Mouse (Mus musculus): ENCODE results near the gene Lsm7. TPM values are rescaled to one million over a fixed set of nuclear protein-coding genes. Genes with fewer than 3 reads are reported as not detected.

The Lsm7 gene
- polyA plus RNA-seq, 1 experiment: 150 TPM

- TF ChIP-seq E2F4 (IDR thresholded peaks at IDR 0.05; ENCODE audit: insufficient read depth) (no peak), TCF12 (IDR thresholded peaks at IDR 0.05; ENCODE audit: insufficient read depth, poor library complexity, severe bottlenecking) (no peak), TCF3 (IDR thresholded peaks at IDR 0.05; ENCODE audit: insufficient read length, low read depth) (no peak), REST (IDR thresholded peaks at IDR 0.05; ENCODE audit: insufficient read depth, insufficient read length) (no peak), CEBPB (IDR thresholded peaks at IDR 0.05; ENCODE audit: insufficient read depth, poor library complexity, severe bottlenecking) (no peak), POLR2A (IDR thresholded peaks at IDR 0.05; ENCODE audit: insufficient read length, low read depth) (no peak), POLR2AphosphoS2 (IDR thresholded peaks at IDR 0.05; ENCODE audit: insufficient read length, low read depth) (no peak), USF1 (IDR thresholded peaks at IDR 0.05; ENCODE audit: low read depth) (no peak), MAX (IDR thresholded peaks at IDR 0.05; ENCODE audit: low read depth) (no peak), MYOG (IDR thresholded peaks at IDR 0.05; ENCODE audit: control insufficient read depth in 1 of 3, insufficient read depth in 1 of 3, insufficient read length in 2 of 3, low read depth in 2 of 3) (no peak), SRF (IDR thresholded peaks at IDR 0.05; ENCODE audit: control insufficient read depth, insufficient read length, low read depth) (no peak)
- Histone ChIP-seq H3ac (ENCODE audit: control insufficient read depth, insufficient read length) (no peak overlapping the region), H3K79me2 (ENCODE audit: control insufficient read depth, insufficient read depth) (peaks cover 13% of the 10 kb centered on the region), H3K36me3 (ENCODE audit: control insufficient read depth, insufficient read depth) (no peaks in the 10 kb centered on the region), H3K4me2 (ENCODE audit: low read depth) (no peak overlapping the region), H3K4me3 (no peak overlapping the region), H3K27me3 (ENCODE audit: control insufficient read depth, insufficient read depth, insufficient read length) (no peaks in the 10 kb centered on the region)
Observed at GRCm38 (mm10) chr10:80902273-80902940, 47.4 kb upstream of the Lsm7 start.

- Histone ChIP-seq H3K79me2 (ENCODE audit: control insufficient read depth, insufficient read depth) (peaks cover 13% of the 10 kb centered on the region), H3K4me2 (ENCODE audit: low read depth) (peak overlapping the region; percentile 65), H3K27me3 (ENCODE audit: control insufficient read depth, insufficient read depth, insufficient read length) (no peaks in the 10 kb centered on the region), H3K36me3 (ENCODE audit: control insufficient read depth, insufficient read depth) (no peaks in the 10 kb centered on the region), H3K4me3 (no peak overlapping the region), H3ac (ENCODE audit: control insufficient read depth, insufficient read length) (no peak overlapping the region)
- TF ChIP-seq POLR2AphosphoS2 (IDR thresholded peaks at IDR 0.05; ENCODE audit: insufficient read length, low read depth): peak; percentile 8
- no peak for TF ChIP-seq E2F4 (IDR thresholded peaks at IDR 0.05; ENCODE audit: insufficient read depth)
Observed at GRCm38 (mm10) chr10:80901409-80902272, 46.6 kb upstream of the Lsm7 start.

DNA sequence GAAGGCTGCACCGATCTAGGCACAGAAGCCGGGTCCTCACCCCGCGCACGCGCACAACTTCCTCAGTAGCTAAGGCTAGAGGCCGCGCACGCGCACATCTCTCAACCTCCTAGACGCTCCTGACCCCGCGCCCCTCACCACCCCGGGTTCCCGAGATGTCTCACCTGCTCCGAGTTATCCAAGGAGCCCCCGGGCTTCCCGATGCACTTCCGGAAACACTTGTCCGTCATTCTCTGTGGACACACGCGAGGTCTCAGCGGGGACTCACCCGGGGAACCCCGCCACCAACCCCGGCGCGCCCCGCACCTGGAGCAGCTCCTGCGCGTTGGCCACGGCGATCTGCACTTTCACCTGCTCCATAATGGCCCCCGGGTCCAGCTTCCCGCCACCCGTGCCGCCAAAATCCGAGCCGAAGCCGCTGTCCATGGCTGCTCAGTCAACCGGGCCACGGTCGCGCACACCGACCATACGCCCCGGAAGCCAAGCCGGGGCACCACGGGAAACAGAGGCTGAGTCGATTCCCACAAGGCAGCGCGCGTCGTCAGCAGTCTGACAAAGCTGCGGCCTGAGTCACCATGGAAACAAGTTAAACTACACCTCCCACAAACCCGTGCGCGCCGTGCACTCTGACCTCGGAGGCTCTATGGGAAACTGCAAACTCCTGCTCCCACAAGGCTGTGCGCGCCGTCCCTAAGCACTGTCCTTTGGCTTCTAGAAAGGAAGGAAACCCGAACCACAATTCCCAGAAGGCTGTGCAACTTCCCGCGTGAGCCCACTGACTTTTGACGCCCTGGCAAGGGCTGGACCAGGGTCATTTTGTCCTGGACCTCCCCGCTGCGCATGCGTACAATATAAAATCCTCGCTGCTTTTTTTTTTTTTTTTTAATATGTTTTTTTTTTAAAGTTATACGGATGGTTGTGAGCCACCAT is 45.6 kb upstream of the Lsm7 start, which contains the start of gene Timm13:
Gene Timm13 (minus strand): TSS at position 652 of the 930 bp plus-strand sequence.
- H3ac ChIP-seq (ENCODE audit: control insufficient read depth, insufficient read length): peak within 1 kb of the TSS; percentile 20
- no peaks in the 10 kb centered on the region for H3K36me3 ChIP-seq (ENCODE audit: control insufficient read depth, insufficient read depth)
- H3K4me3 ChIP-seq: peak within 1 kb of the TSS; percentile 79
- no peaks in the 10 kb centered on the region for H3K27me3 ChIP-seq (ENCODE audit: control insufficient read depth, insufficient read depth, insufficient read length)
- H3K4me2 ChIP-seq (ENCODE audit: low read depth): peak within 1 kb of the TSS; percentile 96
- H3K79me2 ChIP-seq (ENCODE audit: control insufficient read depth, insufficient read depth): peaks cover 13% of the 10 kb centered on the region
- TF ChIP-seq CEBPB (IDR thresholded peaks at IDR 0.05; ENCODE audit: insufficient read depth, poor library complexity, severe bottlenecking): no peak
- peak; percentile 6 for TF ChIP-seq REST (IDR thresholded peaks at IDR 0.05; ENCODE audit: insufficient read depth, insufficient read length)
- TF ChIP-seq USF1 (IDR thresholded peaks at IDR 0.05; ENCODE audit: low read depth): no peak
- no peak for TF ChIP-seq TCF3 (IDR thresholded peaks at IDR 0.05; ENCODE audit: insufficient read length, low read depth)
- TF ChIP-seq MYOD1 (IDR thresholded peaks at IDR 0.05; ENCODE audit: control insufficient read depth in 1 of 3, insufficient read length in 2 of 3, low read depth in 2 of 3): peak in 1 of 3 experiments; percentile 0
- TF ChIP-seq POLR2AphosphoS2 (IDR thresholded peaks at IDR 0.05; ENCODE audit: insufficient read length, low read depth): peak; percentile 93
- no peak for TF ChIP-seq E2F4 (IDR thresholded peaks at IDR 0.05; ENCODE audit: insufficient read depth)
- peak in 1 of 3 experiments; percentile 18 for TF ChIP-seq MYOG (IDR thresholded peaks at IDR 0.05; ENCODE audit: control insufficient read depth in 1 of 3, insufficient read depth in 1 of 3, insufficient read length in 2 of 3, low read depth in 2 of 3)
- peak; percentile 92 for TF ChIP-seq POLR2A (IDR thresholded peaks at IDR 0.05; ENCODE audit: insufficient read length, low read depth)
- TF ChIP-seq TCF12 (IDR thresholded peaks at IDR 0.05; ENCODE audit: insufficient read depth, poor library complexity, severe bottlenecking): no peak
- peak; percentile 31 for TF ChIP-seq MAX (IDR thresholded peaks at IDR 0.05; ENCODE audit: low read depth)
- peak; percentile 76 for TF ChIP-seq SRF (IDR thresholded peaks at IDR 0.05; ENCODE audit: control insufficient read depth, insufficient read length, low read depth)

DNA sequence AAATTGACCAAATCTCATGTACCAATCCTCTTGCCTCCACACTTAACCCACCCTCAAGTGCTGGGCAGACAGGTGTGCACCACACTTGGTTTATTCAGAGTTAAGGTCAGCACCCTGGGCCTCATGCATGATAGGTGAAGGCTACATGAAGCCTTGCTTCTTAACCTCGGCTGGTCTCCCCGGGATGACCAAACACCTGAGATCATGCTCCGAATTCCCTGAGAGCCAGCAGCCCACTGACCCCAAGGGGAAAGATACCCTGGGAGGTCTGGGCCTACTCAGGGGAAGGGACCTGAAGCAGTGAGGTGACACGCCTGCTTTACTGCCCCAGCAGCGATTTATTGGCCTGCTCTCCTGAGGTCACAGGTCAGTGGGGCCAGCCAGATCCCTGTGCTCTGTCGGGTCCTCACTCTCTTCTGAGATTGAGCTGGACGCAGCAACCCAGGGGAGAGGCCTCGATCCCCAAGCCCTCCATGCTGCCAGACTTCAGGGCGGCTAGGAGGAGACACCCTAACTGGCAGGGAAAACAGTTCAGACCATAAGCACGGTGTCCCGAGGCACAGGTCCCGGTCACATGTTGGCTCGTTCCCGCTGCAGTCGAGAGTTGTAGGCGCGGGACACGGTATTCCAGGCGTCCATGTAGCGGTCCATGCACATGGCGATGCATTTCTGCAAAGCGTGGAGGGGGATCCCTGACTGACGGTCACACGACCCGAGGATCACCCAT is 44.7 kb upstream of the Lsm7 start:
- TF ChIP-seq MAX (IDR thresholded peaks at IDR 0.05; ENCODE audit: low read depth) (no peak), POLR2AphosphoS2 (IDR thresholded peaks at IDR 0.05; ENCODE audit: insufficient read length, low read depth) (peak; percentile 54), MYOD1 (IDR thresholded peaks at IDR 0.05; ENCODE audit: control insufficient read depth in 1 of 3, insufficient read length in 2 of 3, low read depth in 2 of 3) (no peak)
- Histone ChIP-seq H3K36me3 (ENCODE audit: control insufficient read depth, insufficient read depth) (no peaks in the 10 kb centered on the region), H3K4me2 (ENCODE audit: low read depth) (peak overlapping the region; percentile 96), H3K4me3 (peak overlapping the region; percentile 79), H3K27me3 (ENCODE audit: control insufficient read depth, insufficient read depth, insufficient read length) (no peaks in the 10 kb centered on the region), H3K79me2 (ENCODE audit: control insufficient read depth, insufficient read depth) (peaks cover 13% of the 10 kb centered on the region), H3ac (ENCODE audit: control insufficient read depth, insufficient read length) (peak overlapping the region; percentile 20)
